Mouse (Mus musculus): ENCODE measurements at regions not wholly inside any gene's neighbourhood (a gene's known extent, or its start where the extent isn't known, plus 50 kb on each side); places are given as distances from the start of the nearest gene placed in this dataset.

GRCm38 (mm10) chr11:114611690-114612089 is 56.6 kb upstream of the Rpl38 start:
- Histone ChIP-seq H3K27ac (ENCODE audit: insufficient read depth, low read depth, low read length) (0 out of 2 replicates have a peak overlapping the region, but pooled peaks have one; percentile 10), H3K4me1 (ENCODE audit: control insufficient read depth, insufficient read depth, low read length) (peaks cover 11% of the 10 kb centered on the region), H3K4me3 (ENCODE audit: insufficient read depth, low read depth, low read length) (no peak overlapping the region)
- WGBS: 48% methylated on average over 8 of the region's 8 CpGs
- TF ChIP-seq CTCF (IDR thresholded peaks at IDR 0.05; ENCODE audit: insufficient read depth, low read depth, low read length) (no peak), POLR2A (IDR thresholded peaks at IDR 0.05; ENCODE audit: insufficient read depth, low read depth, low read length) (no peak)

- Histone ChIP-seq H3K4me1 (ENCODE audit: control insufficient read depth, insufficient read depth, low read length) (peaks cover 8% of the 10 kb centered on the region), H3K4me3 (ENCODE audit: insufficient read depth, low read depth, low read length) (no peak overlapping the region), H3K27ac (ENCODE audit: insufficient read depth, low read depth, low read length) (no peak overlapping the region)
- TF ChIP-seq CTCF (IDR thresholded peaks at IDR 0.05; ENCODE audit: insufficient read depth, low read depth, low read length) (no peak), POLR2A (IDR thresholded peaks at IDR 0.05; ENCODE audit: insufficient read depth, low read depth, low read length) (no peak)
- 94% methylated on average over 9 of the region's 9 CpGs for WGBS
Observed at GRCm38 (mm10) chr11:114608009-114608408, 60.3 kb upstream of the Rpl38 start.

GRCm38 (mm10) chr11:114603108-114603507 is 65.2 kb upstream of the Rpl38 start:
- Histone ChIP-seq H3K27ac (ENCODE audit: insufficient read depth, low read depth, low read length) (no peak overlapping the region), H3K4me3 (ENCODE audit: insufficient read depth, low read depth, low read length) (no peak overlapping the region), H3K4me1 (ENCODE audit: control insufficient read depth, insufficient read depth, low read length) (no peaks in the 10 kb centered on the region)
- 77% methylated on average over 6 of the region's 6 CpGs for WGBS
- no peak for TF ChIP-seq CTCF (IDR thresholded peaks at IDR 0.05; ENCODE audit: insufficient read depth, low read depth, low read length)
- no peak for TF ChIP-seq POLR2A (IDR thresholded peaks at IDR 0.05; ENCODE audit: insufficient read depth, low read depth, low read length)

- Histone ChIP-seq H3K4me1 (ENCODE audit: control insufficient read depth, insufficient read depth, low read length) (peaks cover 6% of the 10 kb centered on the region), H3K4me3 (ENCODE audit: insufficient read depth, low read depth, low read length) (no peak overlapping the region), H3K27ac (ENCODE audit: insufficient read depth, low read depth, low read length) (no peak overlapping the region)
- TF ChIP-seq POLR2A (IDR thresholded peaks at IDR 0.05; ENCODE audit: insufficient read depth, low read depth, low read length) (no peak), CTCF (IDR thresholded peaks at IDR 0.05; ENCODE audit: insufficient read depth, low read depth, low read length) (no peak)
- 27% methylated on average over 2 of the region's 2 CpGs for WGBS
Observed at GRCm38 (mm10) chr11:114597225-114597624, 71.1 kb upstream of the Rpl38 start.

- Histone ChIP-seq H3K27ac (ENCODE audit: insufficient read depth, low read depth, low read length) (no peak overlapping the region), H3K4me3 (ENCODE audit: insufficient read depth, low read depth, low read length) (no peak overlapping the region), H3K4me1 (ENCODE audit: control insufficient read depth, insufficient read depth, low read length) (peaks cover 6% of the 10 kb centered on the region)
- 73% methylated on average over 9 of the region's 9 CpGs for WGBS
- no peak for TF ChIP-seq CTCF (IDR thresholded peaks at IDR 0.05; ENCODE audit: insufficient read depth, low read depth, low read length)
- no peak for TF ChIP-seq POLR2A (IDR thresholded peaks at IDR 0.05; ENCODE audit: insufficient read depth, low read depth, low read length)
Observed at GRCm38 (mm10) chr11:114592961-114593360, 75.4 kb upstream of the Rpl38 start.

GRCm38 (mm10) chr11:114588554-114588953 is 79.8 kb upstream of the Rpl38 start:
- Histone ChIP-seq H3K4me3 (ENCODE audit: insufficient read depth, low read depth, low read length) (no peak overlapping the region), H3K27ac (ENCODE audit: insufficient read depth, low read depth, low read length) (no peak overlapping the region), H3K4me1 (ENCODE audit: control insufficient read depth, insufficient read depth, low read length) (no peaks in the 10 kb centered on the region; the same call in 1 of the 2 replicates)
- no peak for TF ChIP-seq CTCF (IDR thresholded peaks at IDR 0.05; ENCODE audit: insufficient read depth, low read depth, low read length)
- TF ChIP-seq POLR2A (IDR thresholded peaks at IDR 0.05; ENCODE audit: insufficient read depth, low read depth, low read length): no peak
- 81% methylated on average over 9 of the region's 9 CpGs for WGBS

- H3K27ac ChIP-seq (ENCODE audit: insufficient read depth, low read depth, low read length): no peak overlapping the region
- WGBS: 91% methylated on average over 4 of the region's 4 CpGs
- no peak for TF ChIP-seq CTCF (IDR thresholded peaks at IDR 0.05; ENCODE audit: insufficient read depth, low read depth, low read length)
- TF ChIP-seq POLR2A (IDR thresholded peaks at IDR 0.05; ENCODE audit: insufficient read depth, low read depth, low read length): no peak
- H3K4me3 ChIP-seq (ENCODE audit: insufficient read depth, low read depth, low read length): no peak overlapping the region
- no peaks in the 10 kb centered on the region; the same call in 1 of the 2 replicates for H3K4me1 ChIP-seq (ENCODE audit: control insufficient read depth, insufficient read depth, low read length)
Observed at GRCm38 (mm10) chr11:114587986-114588385, 80.3 kb upstream of the Rpl38 start.

GRCm38 (mm10) chr11:114586400-114586799 is 81.9 kb upstream of the Rpl38 start:
- WGBS: 78% methylated on average over 12 of the region's 12 CpGs
- no peak for TF ChIP-seq POLR2A (IDR thresholded peaks at IDR 0.05; ENCODE audit: insufficient read depth, low read depth, low read length)
- no peak for TF ChIP-seq CTCF (IDR thresholded peaks at IDR 0.05; ENCODE audit: insufficient read depth, low read depth, low read length)
- Histone ChIP-seq H3K4me3 (ENCODE audit: insufficient read depth, low read depth, low read length) (no peak overlapping the region), H3K4me1 (ENCODE audit: control insufficient read depth, insufficient read depth, low read length) (no peaks in the 10 kb centered on the region; the same call in 1 of the 2 replicates), H3K27ac (ENCODE audit: insufficient read depth, low read depth, low read length) (no peak overlapping the region)

- Histone ChIP-seq H3K4me3 (ENCODE audit: insufficient read depth, low read depth, low read length) (no peak overlapping the region), H3K27ac (ENCODE audit: insufficient read depth, low read depth, low read length) (no peak overlapping the region), H3K4me1 (ENCODE audit: control insufficient read depth, insufficient read depth, low read length) (no peaks in the 10 kb centered on the region; the same call in 1 of the 2 replicates)
- WGBS: 81% methylated on average over 6 of the region's 6 CpGs
- TF ChIP-seq POLR2A (IDR thresholded peaks at IDR 0.05; ENCODE audit: insufficient read depth, low read depth, low read length) (no peak), CTCF (IDR thresholded peaks at IDR 0.05; ENCODE audit: insufficient read depth, low read depth, low read length) (no peak)
Observed at GRCm38 (mm10) chr11:114584804-114585203, 83.5 kb upstream of the Rpl38 start.

GRCm38 (mm10) chr11:114584146-114584545 is 84.2 kb upstream of the Rpl38 start:
- Histone ChIP-seq H3K4me1 (ENCODE audit: control insufficient read depth, insufficient read depth, low read length) (no peaks in the 10 kb centered on the region; the same call in 1 of the 2 replicates), H3K27ac (ENCODE audit: insufficient read depth, low read depth, low read length) (no peak overlapping the region), H3K4me3 (ENCODE audit: insufficient read depth, low read depth, low read length) (no peak overlapping the region)
- TF ChIP-seq POLR2A (IDR thresholded peaks at IDR 0.05; ENCODE audit: insufficient read depth, low read depth, low read length) (no peak), CTCF (IDR thresholded peaks at IDR 0.05; ENCODE audit: insufficient read depth, low read depth, low read length) (no peak)
- 82% methylated on average over 5 of the region's 5 CpGs for WGBS
